Mouse (Mus musculus) E14TG2a.4 (cell line): Measurements from ENCODE around the gene Sugct.

ENCODE experiments used
- CTCF ChIP-seq: conservative IDR thresholded peaks from 2 replicates; pipeline ENCODE4 v1.5.1; 2014; ENCODE audit warnings: low read length
- NANOG ChIP-seq: IDR thresholded peaks from 2 replicates; pipeline ENCODE4 v1.6.1; 2014; ENCODE audit warnings: borderline replicate concordance, low read length, mixed read lengths

- TF ChIP-seq CTCF (no peak), NANOG (no peak)
Measured at GRCm38 (mm10) chr13:17297462-17298005, 397.8 kb downstream of the Sugct start.
